Mouse (Mus musculus) left cerebral cortex, adult 9 months (tissue): ENCODE measurements around the gene Top2a.

Source experiments
- DNase-seq, 2 experiments: peaks; one replicate each; pipeline ENCODE4 v3.0.0; 2022; ENCODE audit warnings: low spot score in 2 of 2

The Top2a gene

GRCm38 (mm10) chr11:99023500-99024467, at the start of gene Top2a:
TSS of gene Top2a (minus strand) at chr11:99024189.
- DNase-seq: peak; percentile 95 to 99

- no peak for DNase-seq
Observed at GRCm38 (mm10) chr11:99073781-99074180, 49.8 kb upstream of the Top2a start.

- DNase-seq: no peak
Observed at GRCm38 (mm10) chr11:99071866-99072265, 47.9 kb upstream of the Top2a start.

GRCm38 (mm10) chr11:99068455-99068854, 44.5 kb upstream of the Top2a start:
- no peak for DNase-seq

GRCm38 (mm10) chr11:99067591-99067990, 43.6 kb upstream of the Top2a start:
- no peak for DNase-seq

- peak; percentile 71 to 89 for DNase-seq
Observed at GRCm38 (mm10) chr11:99065979-99066378, 42.0 kb upstream of the Top2a start.

GRCm38 (mm10) chr11:99065353-99065752, 41.4 kb upstream of the Top2a start:
- no peak for DNase-seq

GRCm38 (mm10) chr11:99063406-99064131, 39.6 kb upstream of the Top2a start:
- no peak for DNase-seq

- no peak for DNase-seq
Observed at GRCm38 (mm10) chr11:99062661-99063060, 38.7 kb upstream of the Top2a start.

GRCm38 (mm10) chr11:99060435-99060834, 36.4 kb upstream of the Top2a start:
- no peak for DNase-seq

- no peak for DNase-seq
Observed at GRCm38 (mm10) chr11:99055571-99056452, 31.8 kb upstream of the Top2a start.

GRCm38 (mm10) chr11:99055143-99055542, 31.2 kb upstream of the Top2a start:
- DNase-seq: no peak

- no peak for DNase-seq
Observed at GRCm38 (mm10) chr11:99047643-99048042, 23.7 kb upstream of the Top2a start.

GRCm38 (mm10) chr11:99047120-99047519, 23.1 kb upstream of the Top2a start:
- no peak for DNase-seq

GRCm38 (mm10) chr11:99045159-99045889, 21.3 kb upstream of the Top2a start:
- no peak for DNase-seq

- DNase-seq: no peak
Observed at GRCm38 (mm10) chr11:99044306-99044705, 20.3 kb upstream of the Top2a start.

- DNase-seq: no peak
Observed at GRCm38 (mm10) chr11:99043632-99044031, 19.6 kb upstream of the Top2a start.

- DNase-seq: no peak
Observed at GRCm38 (mm10) chr11:99042834-99043431, 18.9 kb upstream of the Top2a start.

GRCm38 (mm10) chr11:99041841-99042780, 18.1 kb upstream of the Top2a start:
- no peak for DNase-seq
